Mouse (Mus musculus): Measurements from ENCODE around the gene Chd1l. TPM values are rescaled to one million over a fixed set of nuclear protein-coding genes. Genes with fewer than 3 reads are reported as not detected.

Chd1l gene
- polyA plus RNA-seq, 1 experiment from 2014 or later, result 7.8 TPM

DNA sequence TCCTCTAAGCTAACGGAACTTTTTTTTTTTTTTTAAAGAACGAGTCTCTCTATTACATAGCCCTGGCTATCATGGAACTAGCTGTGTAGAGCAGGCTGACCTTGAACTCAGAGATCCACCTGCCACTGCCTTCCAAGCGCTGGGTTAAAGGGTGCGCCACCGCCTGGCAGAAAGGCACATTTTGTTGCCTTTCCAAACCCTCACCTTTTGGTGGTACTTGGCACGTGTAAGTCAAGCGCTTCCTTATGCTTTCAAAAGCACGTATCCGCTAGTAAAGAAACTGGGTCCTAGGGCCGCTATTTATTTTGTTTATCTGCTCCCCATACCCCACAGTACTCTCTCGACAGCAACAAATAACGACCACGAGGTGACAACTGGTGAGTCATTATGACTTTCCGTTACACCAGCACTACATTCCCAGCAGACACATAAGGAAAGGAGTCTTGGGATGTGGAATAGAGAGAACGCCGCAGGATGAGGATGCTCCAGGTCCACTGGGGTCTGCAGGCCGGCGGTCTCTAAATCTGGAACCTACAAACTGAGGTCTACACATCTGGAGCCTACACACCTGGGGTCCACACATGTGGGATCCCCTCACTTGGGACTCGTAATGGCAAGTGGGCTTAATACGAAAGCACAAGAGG, 680 bp downstream of the Chd1l start:
- peak; percentile 17; the same call in 1 of the 2 replicates for ATAC-seq (ENCODE audit: low read depth)
- Histone ChIP-seq H3K9ac (ENCODE audit: low read depth, low read length) (peak overlapping the region; percentile 88), H3K9me3 (replicated peaks; ENCODE audit: control insufficient read depth, low read length) (no peaks in the 10 kb centered on the region), H3K4me3 (ENCODE audit: low read depth, low read length) (peak overlapping the region; percentile 90), H3K27ac (ENCODE audit: low read length) (peak overlapping the region; percentile 91), H3K36me3 (ENCODE audit: control insufficient read depth, insufficient read depth) (no peaks in the 10 kb centered on the region), H3K27me3 (ENCODE audit: control insufficient read depth, insufficient read depth, low read depth, low read length) (no peaks in the 10 kb centered on the region), H3K4me2 (ENCODE audit: low read depth, low read length) (peak overlapping the region; percentile 94), H3K4me1 (ENCODE audit: control insufficient read depth, low read depth, low read length) (peaks cover 7% of the 10 kb centered on the region)
- WGBS (ENCODE audit: insufficient replicate concordance), result 3% methylated on average over 20 of the region's 20 CpGs

DNA sequence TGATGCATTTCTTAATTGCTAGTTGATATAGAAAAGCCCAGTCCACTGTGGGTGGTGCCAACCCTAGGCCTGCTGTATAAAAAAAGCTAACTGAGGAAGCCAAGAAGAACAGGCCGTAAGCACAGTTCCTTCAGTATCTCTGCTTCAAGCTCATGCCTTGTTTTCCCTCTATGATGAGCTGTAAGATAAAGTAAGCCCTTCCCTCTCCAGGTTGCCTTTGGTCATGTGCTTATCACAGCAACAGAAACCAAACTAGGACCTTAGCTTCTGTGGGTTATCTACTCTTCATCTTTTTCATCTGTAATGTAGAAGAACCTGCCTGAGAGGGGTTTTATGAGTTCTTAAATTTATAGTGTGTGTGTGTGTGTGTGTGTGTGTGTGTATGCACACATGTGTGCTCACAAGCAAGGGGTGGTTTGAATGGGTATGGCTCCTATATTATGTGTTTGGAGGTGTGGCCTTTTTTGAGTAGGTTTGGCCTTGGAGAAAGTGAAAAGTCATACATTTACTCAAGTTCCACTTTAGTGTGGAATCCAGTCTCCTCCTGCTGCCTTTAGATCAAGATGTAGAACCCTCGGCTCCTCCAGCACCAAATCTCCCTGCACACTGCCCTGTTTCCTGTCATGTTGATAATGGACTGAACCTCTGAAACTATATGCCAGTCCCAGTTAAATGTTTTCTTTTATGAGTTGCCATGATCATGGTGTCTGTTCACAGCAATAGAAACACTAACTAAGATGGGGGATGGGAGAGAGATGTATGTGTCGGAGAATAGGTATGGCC, 9.8 kb downstream of the Chd1l start:
- no peak for ATAC-seq (ENCODE audit: low read depth)
- Histone ChIP-seq H3K27me3 (ENCODE audit: control insufficient read depth, insufficient read depth, low read depth, low read length) (no peaks in the 10 kb centered on the region), H3K27ac (ENCODE audit: low read length) (no peak overlapping the region), H3K9ac (ENCODE audit: low read depth, low read length) (no peak overlapping the region), H3K4me3 (ENCODE audit: low read depth, low read length) (no peak overlapping the region), H3K4me1 (ENCODE audit: control insufficient read depth, low read depth, low read length) (peaks cover 5% of the 10 kb centered on the region; the same call in 1 of the 2 replicates), H3K9me3 (replicated peaks; ENCODE audit: control insufficient read depth, low read length) (no peaks in the 10 kb centered on the region), H3K36me3 (ENCODE audit: control insufficient read depth, insufficient read depth) (peaks cover 3% of the 10 kb centered on the region; the same call in 1 of the 2 replicates), H3K4me2 (ENCODE audit: low read depth, low read length) (no peak overlapping the region)
- WGBS (ENCODE audit: insufficient replicate concordance), result 58% methylated on average over 3 of the region's 3 CpGs

DNA sequence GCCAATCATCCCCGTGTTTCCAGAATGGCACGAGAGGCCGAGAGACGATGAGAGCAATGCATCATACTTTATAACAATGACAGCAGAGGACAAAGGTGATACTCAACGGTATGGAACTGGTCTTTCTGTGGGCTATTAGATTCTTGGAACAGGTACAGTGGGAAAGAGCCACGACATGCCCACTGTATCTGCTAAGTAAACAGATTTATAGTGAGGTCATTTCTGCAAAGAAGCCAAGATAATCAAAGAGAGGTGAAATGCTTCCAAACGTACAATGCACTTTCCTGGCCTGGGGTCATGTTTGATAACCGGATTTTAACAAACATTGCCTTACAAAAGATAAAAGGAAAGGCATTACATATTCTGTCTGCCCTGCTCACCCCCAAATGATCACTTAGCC, 13.2 kb downstream of the Chd1l start:
- Histone ChIP-seq H3K9me3 (replicated peaks; ENCODE audit: control insufficient read depth, low read length) (no peaks in the 10 kb centered on the region), H3K27me3 (ENCODE audit: control insufficient read depth, insufficient read depth, low read depth, low read length) (no peaks in the 10 kb centered on the region), H3K36me3 (ENCODE audit: control insufficient read depth, insufficient read depth) (peaks cover 3% of the 10 kb centered on the region; the same call in 1 of the 2 replicates), H3K4me2 (ENCODE audit: low read depth, low read length) (no peak overlapping the region), H3K4me3 (ENCODE audit: low read depth, low read length) (no peak overlapping the region), H3K27ac (ENCODE audit: low read length) (no peak overlapping the region), H3K4me1 (ENCODE audit: control insufficient read depth, low read depth, low read length) (peaks cover 5% of the 10 kb centered on the region; the same call in 1 of the 2 replicates), H3K9ac (ENCODE audit: low read depth, low read length) (no peak overlapping the region)
- WGBS (ENCODE audit: insufficient replicate concordance), result 61% methylated on average over 8 of the region's 8 CpGs
- peak; percentile 59 for ATAC-seq (ENCODE audit: low read depth)

DNA sequence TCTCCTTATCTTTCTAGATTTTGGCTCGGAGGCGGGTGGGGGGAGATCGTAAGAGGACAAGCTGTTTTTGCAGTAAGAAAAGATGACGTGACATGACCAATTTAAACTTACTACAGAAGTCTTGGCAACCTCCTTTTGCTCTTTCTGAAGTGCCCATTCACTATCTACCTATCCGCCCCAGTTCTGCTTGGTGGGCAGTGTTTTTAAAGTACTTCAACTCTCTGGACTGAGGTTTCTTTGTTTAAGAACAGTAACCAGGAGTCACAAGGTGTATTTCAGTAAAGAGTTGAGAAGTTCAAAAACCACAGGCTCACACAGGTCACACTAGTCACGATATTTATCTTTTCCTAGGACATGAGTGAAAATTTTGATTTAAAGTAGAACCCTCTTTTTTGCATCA, 14.9 kb downstream of the Chd1l start:
- Histone ChIP-seq H3K4me3 (ENCODE audit: low read depth, low read length) (no peak overlapping the region), H3K9me3 (replicated peaks; ENCODE audit: control insufficient read depth, low read length) (no peaks in the 10 kb centered on the region), H3K4me1 (ENCODE audit: control insufficient read depth, low read depth, low read length) (peaks cover 5% of the 10 kb centered on the region; the same call in 1 of the 2 replicates), H3K27ac (ENCODE audit: low read length) (no peak overlapping the region), H3K4me2 (ENCODE audit: low read depth, low read length) (no peak overlapping the region), H3K36me3 (ENCODE audit: control insufficient read depth, insufficient read depth) (peaks cover 3% of the 10 kb centered on the region; the same call in 1 of the 2 replicates), H3K9ac (ENCODE audit: low read depth, low read length) (no peak overlapping the region), H3K27me3 (ENCODE audit: control insufficient read depth, insufficient read depth, low read depth, low read length) (no peaks in the 10 kb centered on the region)
- ATAC-seq (ENCODE audit: low read depth), result no peak
- WGBS (ENCODE audit: insufficient replicate concordance), result 77% methylated on average over 6 of the region's 6 CpGs

DNA sequence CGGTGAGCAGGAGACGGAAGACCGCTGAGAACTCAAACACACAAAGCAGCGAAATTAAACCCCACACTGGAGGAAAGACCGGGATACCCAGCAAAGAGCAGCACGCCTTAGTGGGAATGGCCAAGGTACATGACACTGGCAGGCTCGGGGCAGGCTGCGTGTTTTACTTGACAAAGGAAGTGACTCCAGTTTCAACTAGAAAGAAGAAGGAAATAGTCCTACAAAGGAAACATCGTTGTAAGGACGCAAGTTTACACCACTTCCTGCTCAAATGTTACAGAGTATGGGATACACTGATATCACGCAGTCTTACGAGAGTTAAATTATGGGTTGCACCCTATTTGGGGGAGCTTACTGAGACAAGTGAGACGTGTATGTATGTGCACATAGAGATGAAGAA, 15.9 kb downstream of the Chd1l start:
- ATAC-seq (ENCODE audit: low read depth), result no peak
- no peak overlapping the region for H3K9ac ChIP-seq (ENCODE audit: low read depth, low read length)
- no peak overlapping the region for H3K4me2 ChIP-seq (ENCODE audit: low read depth, low read length)
- H3K9me3 ChIP-seq (replicated peaks; ENCODE audit: control insufficient read depth, low read length), result no peaks in the 10 kb centered on the region
- H3K36me3 ChIP-seq (ENCODE audit: control insufficient read depth, insufficient read depth), result peaks cover under 1% of the 10 kb centered on the region; the same call in 1 of the 2 replicates
- no peak overlapping the region for H3K27ac ChIP-seq (ENCODE audit: low read length)
- H3K4me3 ChIP-seq (ENCODE audit: low read depth, low read length), result no peak overlapping the region
- 70% methylated on average over 13 of the region's 13 CpGs for WGBS (ENCODE audit: insufficient replicate concordance)
- H3K4me1 ChIP-seq (ENCODE audit: control insufficient read depth, low read depth, low read length), result peaks cover 5% of the 10 kb centered on the region; the same call in 1 of the 2 replicates
- no peaks in the 10 kb centered on the region for H3K27me3 ChIP-seq (ENCODE audit: control insufficient read depth, insufficient read depth, low read depth, low read length)

DNA sequence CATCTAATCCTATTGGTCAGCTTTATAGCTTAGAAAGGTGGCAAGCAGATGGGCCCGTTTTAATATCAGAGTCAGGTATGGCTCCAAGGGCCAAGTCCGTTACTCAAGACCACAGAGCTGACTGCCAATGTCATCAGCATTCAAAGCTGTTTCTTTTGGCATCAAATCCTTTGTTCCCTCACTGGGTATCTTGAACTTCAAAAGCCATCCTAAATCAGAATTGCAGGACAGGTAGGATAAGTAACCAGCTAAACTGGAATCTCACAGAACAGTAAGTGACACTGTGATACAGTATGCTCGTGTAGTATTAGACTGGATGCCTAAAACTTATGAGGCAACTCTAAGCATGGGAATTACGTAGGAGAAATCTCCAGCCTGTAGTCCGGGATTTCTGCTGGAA, 16.9 kb downstream of the Chd1l start:
- H3K4me1 ChIP-seq (ENCODE audit: control insufficient read depth, low read depth, low read length), result peaks cover 5% of the 10 kb centered on the region; the same call in 1 of the 2 replicates
- no peaks in the 10 kb centered on the region for H3K27me3 ChIP-seq (ENCODE audit: control insufficient read depth, insufficient read depth, low read depth, low read length)
- no peak overlapping the region for H3K4me2 ChIP-seq (ENCODE audit: low read depth, low read length)
- 81% methylated on average over 5 of the region's 5 CpGs for WGBS (ENCODE audit: insufficient replicate concordance)
- H3K9me3 ChIP-seq (replicated peaks; ENCODE audit: control insufficient read depth, low read length), result no peaks in the 10 kb centered on the region
- no peak overlapping the region for H3K4me3 ChIP-seq (ENCODE audit: low read depth, low read length)
- H3K27ac ChIP-seq (ENCODE audit: low read length), result no peak overlapping the region
- no peak for ATAC-seq (ENCODE audit: low read depth)
- no peak overlapping the region for H3K9ac ChIP-seq (ENCODE audit: low read depth, low read length)
- H3K36me3 ChIP-seq (ENCODE audit: control insufficient read depth, insufficient read depth), result no peaks in the 10 kb centered on the region

DNA sequence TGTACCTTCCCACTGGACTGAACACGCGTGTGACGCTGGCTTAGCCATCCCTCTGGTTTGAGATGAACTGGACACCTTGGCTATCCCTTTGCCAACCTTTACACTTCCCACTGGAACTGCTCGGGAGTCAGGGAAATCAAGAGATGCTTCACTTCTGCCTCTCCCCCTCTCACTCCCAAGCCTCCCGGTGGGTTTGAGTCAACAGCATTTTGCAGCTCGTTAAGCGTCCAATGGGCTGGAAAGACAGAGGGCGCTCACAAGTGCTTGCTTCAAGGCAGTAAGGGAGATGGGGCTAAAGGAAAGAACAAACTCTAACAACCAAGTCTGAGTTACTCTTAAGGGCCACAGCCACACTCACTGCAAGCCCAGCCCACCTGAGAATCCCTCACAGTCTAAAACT, 19.3 kb downstream of the Chd1l start:
- no peak for ATAC-seq (ENCODE audit: low read depth)
- H3K4me1 ChIP-seq (ENCODE audit: control insufficient read depth, low read depth, low read length), result no peaks in the 10 kb centered on the region
- no peak overlapping the region for H3K27ac ChIP-seq (ENCODE audit: low read length)
- no peaks in the 10 kb centered on the region for H3K27me3 ChIP-seq (ENCODE audit: control insufficient read depth, insufficient read depth, low read depth, low read length)
- no peaks in the 10 kb centered on the region for H3K36me3 ChIP-seq (ENCODE audit: control insufficient read depth, insufficient read depth)
- H3K9ac ChIP-seq (ENCODE audit: low read depth, low read length), result no peak overlapping the region
- 71% methylated on average over 8 of the region's 8 CpGs for WGBS (ENCODE audit: insufficient replicate concordance)
- no peaks in the 10 kb centered on the region for H3K9me3 ChIP-seq (replicated peaks; ENCODE audit: control insufficient read depth, low read length)
- H3K4me3 ChIP-seq (ENCODE audit: low read depth, low read length), result no peak overlapping the region
- no peak overlapping the region for H3K4me2 ChIP-seq (ENCODE audit: low read depth, low read length)

DNA sequence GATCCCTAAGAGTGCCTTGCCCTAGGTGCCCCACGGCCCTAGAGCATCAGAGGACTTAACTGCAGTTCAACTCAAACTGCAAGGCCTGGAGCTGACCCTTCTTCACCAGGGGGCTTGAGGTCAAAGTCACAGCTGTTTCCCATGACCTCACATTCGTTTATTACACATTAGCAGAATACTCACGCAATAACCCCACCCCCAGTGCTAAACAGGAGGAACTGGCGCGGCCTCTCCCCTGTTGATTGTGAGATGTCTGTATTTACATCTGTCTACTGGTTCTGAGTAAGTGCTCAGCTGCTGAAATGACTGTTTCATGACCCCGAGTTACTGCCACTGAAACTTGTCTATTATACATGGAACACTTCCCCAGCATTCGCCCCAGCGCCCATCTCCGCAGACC, 22.3 kb downstream of the Chd1l start:
- H3K4me3 ChIP-seq (ENCODE audit: low read depth, low read length), result no peak overlapping the region
- H3K27me3 ChIP-seq (ENCODE audit: control insufficient read depth, insufficient read depth, low read depth, low read length), result no peaks in the 10 kb centered on the region
- ATAC-seq (ENCODE audit: low read depth), result no peak
- H3K9ac ChIP-seq (ENCODE audit: low read depth, low read length), result no peak overlapping the region
- no peaks in the 10 kb centered on the region for H3K36me3 ChIP-seq (ENCODE audit: control insufficient read depth, insufficient read depth)
- 76% methylated on average over 9 of the region's 9 CpGs for WGBS (ENCODE audit: insufficient replicate concordance)
- no peak overlapping the region for H3K4me2 ChIP-seq (ENCODE audit: low read depth, low read length)
- H3K9me3 ChIP-seq (replicated peaks; ENCODE audit: control insufficient read depth, low read length), result no peaks in the 10 kb centered on the region
- no peak overlapping the region for H3K27ac ChIP-seq (ENCODE audit: low read length)
- no peaks in the 10 kb centered on the region for H3K4me1 ChIP-seq (ENCODE audit: control insufficient read depth, low read depth, low read length)
